Mouse (Mus musculus) lung, adult 2 months (tissue): ENCODE measurements around the gene Lmtk3.

Experiments
- CTCF ChIP-seq: fragments of 200-500 bp; IDR thresholded peaks from 2 replicates; pipeline ENCODE4 v1.5.1; 2011; ENCODE audit warnings: mild to moderate bottlenecking, low read length, control low read depth; ENCODE audit not compliant: insufficient read depth
- POLR2A ChIP-seq: fragments of 200-500 bp; IDR thresholded peaks from 2 replicates; pipeline ENCODE4 v1.6.1; 2011; ENCODE audit warnings: low read depth, mild to moderate bottlenecking, control low read depth, low read length, borderline replicate concordance; ENCODE audit errors: extremely low read depth

DNA sequence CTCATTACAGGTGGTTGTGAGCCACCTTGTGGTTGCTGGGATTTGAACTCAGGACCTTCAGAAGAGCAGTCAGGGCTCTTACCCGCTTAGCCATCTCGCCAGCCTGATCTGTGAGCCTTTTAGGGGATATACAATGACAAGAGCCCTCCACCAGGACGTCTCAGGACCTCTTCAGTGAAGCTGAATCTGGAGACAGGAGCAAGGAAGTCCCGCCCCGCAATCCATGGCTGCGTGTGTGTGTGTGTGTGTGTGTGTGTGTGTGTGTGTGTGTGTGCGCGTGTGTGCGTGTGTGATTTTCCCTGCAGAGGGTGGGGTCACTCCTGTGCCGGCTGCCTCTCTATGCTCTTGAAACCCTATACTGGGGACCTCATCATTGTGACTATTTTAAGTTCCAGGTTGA, 43.7 kb upstream of the Lmtk3 start:
- TF ChIP-seq POLR2A (no peak), CTCF (no peak)
